Comparison of ENCODE assay signal across 1 mouse cellular context in genomic region chr13:112996407-112996806, GRCm38 (mm10).
TF ChIP-seq lines count a peak whose summit lies in the region.

No protein-coding gene starts in this region.

TF ChIP-seq in CH12.LX, 34 proteins besides CTCF, POLR2A, EP300 and RAD21:
- TF ChIP-seq BHLHE40 (IDR thresholded peaks at IDR 0.05; ENCODE audit: low read depth, low read length), result peak; percentile 43; the same call in 1 of the 2 replicates
- peak; percentile 90 for TF ChIP-seq ETS1 (conservative IDR thresholded peaks at IDR 0.05; ENCODE audit: low read depth, low read length)
- TF ChIP-seq TCF12 (IDR thresholded peaks at IDR 0.05; ENCODE audit: low read depth, low read length), result peak; percentile 70
- TF ChIP-seq SIN3A (IDR thresholded peaks at IDR 0.05; ENCODE audit: low read length), result 0 out of 2 replicates have a peak, but pooled peaks have one; percentile 51
- 0 out of 2 replicates have a peak, but pooled peaks have one; percentile 23 for TF ChIP-seq JUN (IDR thresholded peaks at IDR 0.05; ENCODE audit: insufficient read depth, low read depth, low read length)
- TF ChIP-seq IRF4 (IDR thresholded peaks at IDR 0.05; ENCODE audit: low read depth, low read length), result 0 out of 2 replicates have a peak, but pooled peaks have one; percentile 46
- peak; percentile 57; the same call in 1 of the 2 replicates for TF ChIP-seq JUND (conservative IDR thresholded peaks at IDR 0.05; ENCODE audit: low read depth, low read length)
- TF ChIP-seq ZC3H11A (IDR thresholded peaks at IDR 0.05; ENCODE audit: low read depth, low read length), result no peak
- no peak for TF ChIP-seq MAZ (IDR thresholded peaks at IDR 0.05; ENCODE audit: low read depth, low read length)
